Mouse (Mus musculus): ENCODE measurements around the gene Slc22a1. TPM values are rescaled to one million over a fixed set of nuclear protein-coding genes. Genes with fewer than 3 reads are reported as not detected.

The Slc22a1 gene
- polyA plus RNA-seq, 1 experiment: 468 TPM

DNA sequence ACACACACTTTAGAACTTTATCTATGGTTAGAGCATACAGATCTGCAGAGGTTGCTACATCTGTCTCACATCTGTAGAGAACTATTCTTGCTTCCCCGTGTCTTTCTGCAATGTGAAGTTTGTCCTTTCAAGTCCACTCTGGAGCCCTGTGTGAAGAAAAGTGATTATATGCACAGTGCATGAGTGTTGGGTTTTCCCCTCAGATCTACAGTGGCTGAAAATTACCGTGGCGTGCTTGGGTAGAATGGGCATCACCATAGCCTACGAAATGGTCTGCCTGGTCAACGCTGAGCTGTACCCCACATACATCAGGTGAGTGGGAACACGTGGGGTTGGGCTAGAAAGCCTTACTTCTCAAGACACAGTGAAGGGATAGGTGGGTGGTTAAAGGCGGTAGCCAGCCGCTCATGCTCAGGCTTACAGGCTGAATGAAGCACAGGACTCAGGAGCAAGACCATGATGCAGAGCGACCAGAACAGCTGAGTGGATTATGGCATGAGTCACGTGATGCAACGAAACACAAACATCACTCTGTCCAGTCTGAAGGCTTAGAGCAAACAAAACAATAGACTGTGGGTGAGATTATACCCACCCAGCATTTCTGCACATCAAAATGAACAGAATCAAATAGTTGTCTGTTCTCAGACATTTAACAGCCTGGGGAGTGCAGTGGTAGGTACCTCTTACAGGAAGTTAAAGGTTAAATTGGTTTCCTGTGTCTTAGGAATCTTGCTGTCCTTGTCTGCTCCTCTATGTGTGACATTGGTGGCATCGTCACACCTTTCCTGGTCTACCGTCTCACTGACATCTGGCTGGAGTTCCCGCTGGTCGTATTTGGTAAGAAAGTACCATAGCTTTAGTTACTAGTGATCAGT, 60.9 kb downstream of the Slc22a1 start:
- Histone ChIP-seq H3K36me3 (ENCODE audit: control insufficient read depth, insufficient read depth, low read length) (no peaks in the 10 kb centered on the region; the same call in 1 of the 2 replicates), H3K27me3 (replicated peaks; ENCODE audit: control insufficient read depth, insufficient read depth, low read length) (no peaks in the 10 kb centered on the region), H3K27ac (ENCODE audit: insufficient read depth, low read depth, low read length) (no peak overlapping the region), H3K4me3 (ENCODE audit: insufficient read depth, low read depth, low read length) (no peak overlapping the region), H3K4me1 (ENCODE audit: control insufficient read depth, insufficient read depth, low read length) (no peaks in the 10 kb centered on the region)
- DNase-seq: no peak
- no peak for TF ChIP-seq POLR2A (IDR thresholded peaks at IDR 0.05; ENCODE audit: low read depth, low read length)
- no peak for TF ChIP-seq CTCF (conservative IDR thresholded peaks at IDR 0.05; ENCODE audit: insufficient read depth, insufficient read length, low read depth, low read length)
- 86% methylated on average over 15 of the region's 15 CpGs for WGBS

DNA sequence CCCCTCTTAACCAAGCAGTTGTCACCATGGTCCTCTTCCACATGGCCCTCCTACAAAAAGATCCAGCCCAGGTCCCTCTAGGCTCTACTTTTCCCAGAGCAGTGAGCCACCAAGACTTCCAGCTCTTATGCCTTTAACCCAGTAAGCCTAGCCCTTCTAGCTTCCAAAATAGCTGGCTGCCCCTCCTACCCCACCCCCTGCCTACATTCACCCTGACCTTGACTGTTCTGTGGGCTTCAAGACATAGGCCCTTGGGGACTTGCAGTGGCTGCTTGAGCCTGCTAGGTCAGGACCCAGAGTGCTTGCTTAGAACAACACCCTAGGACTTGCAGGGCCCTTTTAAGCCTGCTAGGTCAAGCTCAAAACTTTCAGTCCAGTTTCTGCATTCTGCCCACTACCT, 68.4 kb downstream of the Slc22a1 start:
- Histone ChIP-seq H3K27ac (ENCODE audit: insufficient read depth, low read depth, low read length) (0 out of 2 replicates have a peak overlapping the region, but pooled peaks have one; percentile 12), H3K4me3 (ENCODE audit: insufficient read depth, low read depth, low read length) (no peak overlapping the region), H3K4me1 (ENCODE audit: control insufficient read depth, insufficient read depth, low read length) (no peaks in the 10 kb centered on the region), H3K36me3 (ENCODE audit: control insufficient read depth, insufficient read depth, low read length) (no peaks in the 10 kb centered on the region; the same call in 1 of the 2 replicates), H3K27me3 (replicated peaks; ENCODE audit: control insufficient read depth, insufficient read depth, low read length) (no peaks in the 10 kb centered on the region)
- no peak for TF ChIP-seq CTCF (conservative IDR thresholded peaks at IDR 0.05; ENCODE audit: insufficient read depth, insufficient read length, low read depth, low read length)
- TF ChIP-seq POLR2A (IDR thresholded peaks at IDR 0.05; ENCODE audit: low read depth, low read length): no peak
- DNase-seq: peak; percentile 36

- no peaks in the 10 kb centered on the region; the same call in 1 of the 2 replicates for H3K36me3 ChIP-seq (ENCODE audit: control insufficient read depth, insufficient read depth, low read length)
- DNase-seq: no peak
- 0 out of 2 replicates have a peak overlapping the region, but pooled peaks have one; percentile 12 for H3K27ac ChIP-seq (ENCODE audit: insufficient read depth, low read depth, low read length)
- TF ChIP-seq CTCF (conservative IDR thresholded peaks at IDR 0.05; ENCODE audit: insufficient read depth, insufficient read length, low read depth, low read length): no peak
- no peak for TF ChIP-seq POLR2A (IDR thresholded peaks at IDR 0.05; ENCODE audit: low read depth, low read length)
- no peaks in the 10 kb centered on the region for H3K4me1 ChIP-seq (ENCODE audit: control insufficient read depth, insufficient read depth, low read length)
- H3K4me3 ChIP-seq (ENCODE audit: insufficient read depth, low read depth, low read length): no peak overlapping the region
- 13% methylated on average over 1 of the region's 1 CpGs for WGBS
- no peaks in the 10 kb centered on the region for H3K27me3 ChIP-seq (replicated peaks; ENCODE audit: control insufficient read depth, insufficient read depth, low read length)
Observed at GRCm38 (mm10) chr17:12606634-12607033, 69.0 kb downstream of the Slc22a1 start.

Other genes starting within 250 kb of the Slc22a1 start
- 1.3 and 1.4 TPM in 2 replicates for gene Slc22a3, start 168.1 kb downstream of the Slc22a1 start, polyA plus RNA-seq (2012; rRNA removed)
- 190 and 199 TPM in 2 replicates for gene Slc22a2, start 91.7 kb downstream of the Slc22a1 start, polyA plus RNA-seq (2012; rRNA removed)
- 24.8 and 27.0 TPM in 2 replicates for gene Igf2r, start 93.8 kb upstream of the Slc22a1 start, polyA plus RNA-seq (2012; rRNA removed)
- gene Mas1, start 192.3 kb upstream of the Slc22a1 start, polyA plus RNA-seq (2012; rRNA removed): 0.48 and 1.4 TPM in 2 replicates
- gene Mrgprh, start 200.2 kb upstream of the Slc22a1 start, polyA plus RNA-seq (2012; rRNA removed): 0.31 and 0.52 TPM in 2 replicates
- 1.7 and 2.1 TPM in 2 replicates for gene Pnldc1, start 234.4 kb upstream of the Slc22a1 start, polyA plus RNA-seq (2012; rRNA removed)
- 51.8 and 78.4 TPM in 2 replicates for gene Tcp1, start 239.9 kb upstream of the Slc22a1 start, polyA plus RNA-seq (2012; rRNA removed)
- gene Mrpl18, start 240.5 kb upstream of the Slc22a1 start, polyA plus RNA-seq (2012; rRNA removed): 46.1 and 48.9 TPM in 2 replicates

Measured in kidney, adult 2 months (tissue).